Mouse (Mus musculus): ENCODE measurements at regions not wholly inside any gene's neighbourhood (a gene's known extent, or its start where the extent isn't known, plus 50 kb on each side); places are given as distances from the start of the nearest gene placed in this dataset.
"Not testable (repeated sequence)": the region's sequence is repeated elsewhere in the genome, so short reads cannot be mapped to it uniquely, and the experiment has no call there.

GRCm38 (mm10) chr3:58234846-58235630, 179.5 kb upstream of the Tsc22d2 start:
- no peak overlapping the region for H3K27ac ChIP-seq
- H3K4me1 ChIP-seq = peaks cover 8% of the 10 kb centered on the region; the same call in 1 of the 2 replicates
- no peaks in the 10 kb centered on the region for H3K36me3 ChIP-seq
- H3K9me3 ChIP-seq (replicated peaks) = no peaks in the 10 kb centered on the region
- 90% methylated on average over 6 of the region's 6 CpGs for WGBS
- no peaks in the 10 kb centered on the region for H3K27me3 ChIP-seq (ENCODE audit: low read depth, poor library complexity, severe bottlenecking)
- H3K4me3 ChIP-seq = no peak overlapping the region
- DNase-seq (ENCODE audit: low spot score) = no peak

GRCm38 (mm10) chr3:58238111-58238510, 176.4 kb upstream of the Tsc22d2 start:
- Histone ChIP-seq H3K4me1 (peaks cover 5% of the 10 kb centered on the region; the same call in 1 of the 2 replicates), H3K27me3 (ENCODE audit: low read depth, poor library complexity, severe bottlenecking) (no peaks in the 10 kb centered on the region), H3K27ac (no peak overlapping the region), H3K36me3 (no peaks in the 10 kb centered on the region), H3K4me3 (no peak overlapping the region), H3K9me3 (replicated peaks) (no peaks in the 10 kb centered on the region)
- no peak for DNase-seq (ENCODE audit: low spot score)

- H3K4me1 ChIP-seq = peaks cover 5% of the 10 kb centered on the region; the same call in 1 of the 2 replicates
- no peak for DNase-seq (ENCODE audit: low spot score)
- 85% methylated on average over 4 of the region's 4 CpGs for WGBS
- no peak overlapping the region for H3K27ac ChIP-seq
- H3K4me3 ChIP-seq = no peak overlapping the region
- no peaks in the 10 kb centered on the region for H3K9me3 ChIP-seq (replicated peaks)
- H3K27me3 ChIP-seq (ENCODE audit: low read depth, poor library complexity, severe bottlenecking) = no peaks in the 10 kb centered on the region
- H3K36me3 ChIP-seq = no peaks in the 10 kb centered on the region
Observed at GRCm38 (mm10) chr3:58240775-58241174, 173.7 kb upstream of the Tsc22d2 start.

- no peak overlapping the region for H3K4me3 ChIP-seq
- no peaks in the 10 kb centered on the region for H3K27me3 ChIP-seq (ENCODE audit: low read depth, poor library complexity, severe bottlenecking)
- H3K27ac ChIP-seq = no peak overlapping the region
- no peaks in the 10 kb centered on the region for H3K9me3 ChIP-seq (replicated peaks)
- 35% methylated on average over 5 of the region's 5 CpGs for WGBS
- DNase-seq (ENCODE audit: low spot score) = no peak
- no peaks in the 10 kb centered on the region for H3K4me1 ChIP-seq
- H3K36me3 ChIP-seq = no peaks in the 10 kb centered on the region
Observed at GRCm38 (mm10) chr3:58245361-58245760, 169.2 kb upstream of the Tsc22d2 start.

DNA sequence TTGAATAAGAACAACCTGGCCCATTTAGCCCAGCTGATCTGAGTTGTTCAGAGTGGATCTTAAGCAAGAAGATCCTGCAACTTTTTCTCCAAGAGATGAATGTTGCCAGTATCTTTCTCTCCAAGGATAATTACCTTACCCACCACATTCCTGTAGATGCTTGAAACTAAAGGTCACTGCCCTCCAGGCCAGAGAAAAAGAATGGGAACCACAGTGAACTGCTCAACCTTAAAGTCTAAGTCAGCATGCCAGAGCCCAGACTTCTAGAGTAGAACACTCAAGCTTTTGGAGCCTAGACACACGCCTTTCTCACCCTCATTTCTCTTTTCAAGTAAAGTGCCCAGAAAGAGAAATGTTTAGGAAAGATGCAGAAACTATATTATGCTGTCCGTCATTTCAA, 166.5 kb upstream of the Tsc22d2 start:
- no peaks in the 10 kb centered on the region for H3K9me3 ChIP-seq (replicated peaks)
- no peaks in the 10 kb centered on the region for H3K27me3 ChIP-seq (ENCODE audit: low read depth, poor library complexity, severe bottlenecking)
- no peaks in the 10 kb centered on the region for H3K36me3 ChIP-seq
- DNase-seq (ENCODE audit: low spot score) = no peak
- 88% methylated on average over 2 of the region's 2 CpGs for WGBS
- H3K4me1 ChIP-seq = no peaks in the 10 kb centered on the region
- no peak overlapping the region for H3K4me3 ChIP-seq
- H3K27ac ChIP-seq = no peak overlapping the region

- Histone ChIP-seq H3K36me3 (no peaks in the 10 kb centered on the region), H3K27me3 (ENCODE audit: low read depth, poor library complexity, severe bottlenecking) (no peaks in the 10 kb centered on the region), H3K27ac (no peak overlapping the region), H3K4me1 (no peaks in the 10 kb centered on the region), H3K4me3 (no peak overlapping the region), H3K9me3 (replicated peaks) (no peaks in the 10 kb centered on the region)
- DNase-seq (ENCODE audit: low spot score) = no peak
- 92% methylated on average over 8 of the region's 8 CpGs for WGBS
Observed at GRCm38 (mm10) chr3:58253942-58254341, 160.6 kb upstream of the Tsc22d2 start.

- Histone ChIP-seq H3K4me3 (no peak overlapping the region), H3K4me1 (no peaks in the 10 kb centered on the region), H3K27me3 (ENCODE audit: low read depth, poor library complexity, severe bottlenecking) (no peaks in the 10 kb centered on the region), H3K27ac (no peak overlapping the region), H3K36me3 (no peaks in the 10 kb centered on the region), H3K9me3 (replicated peaks) (no peaks in the 10 kb centered on the region)
- WGBS = 86% methylated on average over 14 of the region's 14 CpGs
- DNase-seq (ENCODE audit: low spot score) = no peak
Observed at GRCm38 (mm10) chr3:58267606-58268325, 146.7 kb upstream of the Tsc22d2 start.

DNA sequence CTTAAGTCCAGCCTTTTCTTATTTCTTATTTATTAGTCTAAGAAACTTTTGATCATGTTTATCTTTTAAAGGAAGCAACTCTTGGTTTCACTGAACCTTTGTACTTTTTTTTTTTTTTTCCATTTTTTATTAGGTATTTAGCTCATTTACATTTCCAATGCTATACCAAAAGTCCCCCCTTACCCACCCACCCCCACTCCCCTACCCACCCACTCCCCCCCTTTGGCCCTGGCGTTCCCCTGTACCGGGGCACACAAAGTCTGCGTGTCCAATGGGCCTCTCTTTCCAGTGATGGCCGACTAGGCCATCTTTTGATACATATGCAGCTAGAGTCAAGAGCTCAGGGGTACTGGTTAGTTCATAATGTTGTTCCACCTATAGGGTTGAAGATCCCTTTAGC, 143.1 kb upstream of the Tsc22d2 start:
- H3K4me1 ChIP-seq; H3K27me3 ChIP-seq (ENCODE audit: low read depth, poor library complexity, severe bottlenecking); H3K27ac ChIP-seq; H3K36me3 ChIP-seq; DNase-seq (ENCODE audit: low spot score); H3K9me3 ChIP-seq (replicated peaks); H3K4me3 ChIP-seq: not testable (repeated sequence)
- no CpG with 5 or more reads among the region's 4 CpGs for WGBS

DNA sequence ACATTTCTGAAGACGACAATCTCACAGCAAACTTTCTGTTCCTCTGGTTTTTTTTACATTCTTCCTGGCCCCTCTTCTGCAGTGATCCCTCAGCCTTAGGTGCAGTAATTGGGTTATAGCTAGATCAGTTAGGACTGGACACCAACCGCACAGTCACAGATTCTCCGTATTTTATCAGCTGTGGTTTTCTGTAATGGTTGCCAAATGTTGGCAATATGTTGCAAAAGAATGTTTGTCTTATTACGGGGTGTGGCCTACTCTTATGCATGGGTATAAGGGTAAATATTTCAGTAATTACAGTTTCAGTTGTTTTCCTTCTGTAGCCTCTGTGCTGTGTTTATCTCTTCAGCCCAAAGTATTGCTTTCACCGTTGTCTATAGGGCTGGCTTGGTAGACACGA, 133.2 kb upstream of the Tsc22d2 start:
- DNase-seq (ENCODE audit: low spot score) = no peak
- H3K27ac ChIP-seq = no peak overlapping the region
- H3K9me3 ChIP-seq (replicated peaks) = no peaks in the 10 kb centered on the region
- H3K4me1 ChIP-seq = no peaks in the 10 kb centered on the region
- WGBS = 91% methylated on average over 6 of the region's 6 CpGs
- H3K4me3 ChIP-seq = no peak overlapping the region
- H3K27me3 ChIP-seq (ENCODE audit: low read depth, poor library complexity, severe bottlenecking) = no peaks in the 10 kb centered on the region
- no peaks in the 10 kb centered on the region for H3K36me3 ChIP-seq

DNA sequence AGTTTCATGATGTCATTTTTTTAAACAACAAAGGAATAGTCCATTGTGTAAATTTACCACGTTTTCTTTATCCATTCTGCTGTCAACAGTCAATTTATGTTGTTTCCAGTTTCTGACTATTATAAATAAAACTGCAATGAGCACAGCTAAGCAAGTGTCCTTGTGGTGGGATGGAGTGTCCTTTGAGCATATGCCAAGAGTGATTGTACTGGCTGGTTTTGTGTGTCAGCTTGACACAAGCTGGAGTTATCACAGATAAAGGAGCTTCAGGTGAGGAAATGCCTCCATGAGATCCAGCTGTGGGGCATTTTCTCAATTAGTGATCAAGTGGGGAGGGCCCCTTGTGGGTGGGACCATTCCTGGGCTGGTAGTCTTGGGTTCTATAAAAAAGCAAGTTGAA, 130.1 kb upstream of the Tsc22d2 start:
- not testable (repeated sequence) for H3K4me3 ChIP-seq; H3K27ac ChIP-seq; H3K27me3 ChIP-seq (ENCODE audit: low read depth, poor library complexity, severe bottlenecking); H3K4me1 ChIP-seq; H3K9me3 ChIP-seq (replicated peaks); H3K36me3 ChIP-seq; DNase-seq (ENCODE audit: low spot score)
- WGBS = 45% methylated on average over 1 of the region's 1 CpGs

DNA sequence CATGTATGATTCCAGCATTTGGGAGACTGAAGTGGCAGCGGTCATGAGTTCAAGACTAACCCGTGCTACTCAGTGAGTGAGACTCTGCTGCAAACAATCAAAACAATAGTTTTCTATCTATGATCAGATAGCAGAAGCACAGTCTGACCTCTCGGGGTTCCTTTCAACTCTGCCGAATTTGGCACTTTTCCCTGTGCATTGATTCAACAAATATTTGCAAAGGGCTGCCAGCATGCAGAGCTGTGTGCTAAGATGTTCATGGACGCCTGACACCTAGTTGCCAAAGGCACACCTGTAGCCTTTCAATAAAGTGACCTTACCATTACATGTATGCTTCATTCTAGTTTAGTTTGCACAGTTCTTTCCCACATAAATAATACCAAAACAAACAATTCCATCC, 118.7 kb upstream of the Tsc22d2 start:
- H3K36me3 ChIP-seq = no peaks in the 10 kb centered on the region
- DNase-seq (ENCODE audit: low spot score) = no peak
- no peak overlapping the region for H3K4me3 ChIP-seq
- H3K4me1 ChIP-seq = no peaks in the 10 kb centered on the region
- 93% methylated on average over 5 of the region's 5 CpGs for WGBS
- no peaks in the 10 kb centered on the region for H3K9me3 ChIP-seq (replicated peaks)
- H3K27me3 ChIP-seq (ENCODE audit: low read depth, poor library complexity, severe bottlenecking) = no peaks in the 10 kb centered on the region
- no peak overlapping the region for H3K27ac ChIP-seq

GRCm38 (mm10) chr3:58300213-58300612, 114.3 kb upstream of the Tsc22d2 start:
- peaks cover 7% of the 10 kb centered on the region for H3K4me1 ChIP-seq
- H3K27ac ChIP-seq = no peak overlapping the region
- no peaks in the 10 kb centered on the region for H3K36me3 ChIP-seq
- no peak for DNase-seq (ENCODE audit: low spot score)
- 85% methylated on average over 2 of the region's 2 CpGs for WGBS
- no peaks in the 10 kb centered on the region for H3K9me3 ChIP-seq (replicated peaks)
- H3K27me3 ChIP-seq (ENCODE audit: low read depth, poor library complexity, severe bottlenecking) = no peaks in the 10 kb centered on the region
- no peak overlapping the region for H3K4me3 ChIP-seq

GRCm38 (mm10) chr3:58300801-58301485, 113.6 kb upstream of the Tsc22d2 start:
- 83% methylated on average over 5 of the region's 5 CpGs for WGBS
- H3K4me1 ChIP-seq = peaks cover 7% of the 10 kb centered on the region
- no peak overlapping the region for H3K27ac ChIP-seq
- DNase-seq (ENCODE audit: low spot score) = no peak
- no peaks in the 10 kb centered on the region for H3K27me3 ChIP-seq (ENCODE audit: low read depth, poor library complexity, severe bottlenecking)
- no peaks in the 10 kb centered on the region for H3K9me3 ChIP-seq (replicated peaks)
- H3K4me3 ChIP-seq = no peak overlapping the region
- H3K36me3 ChIP-seq = no peaks in the 10 kb centered on the region
